Mouse (Mus musculus): ENCODE measurements around the gene Rassf8.

Rassf8 gene

DNA sequence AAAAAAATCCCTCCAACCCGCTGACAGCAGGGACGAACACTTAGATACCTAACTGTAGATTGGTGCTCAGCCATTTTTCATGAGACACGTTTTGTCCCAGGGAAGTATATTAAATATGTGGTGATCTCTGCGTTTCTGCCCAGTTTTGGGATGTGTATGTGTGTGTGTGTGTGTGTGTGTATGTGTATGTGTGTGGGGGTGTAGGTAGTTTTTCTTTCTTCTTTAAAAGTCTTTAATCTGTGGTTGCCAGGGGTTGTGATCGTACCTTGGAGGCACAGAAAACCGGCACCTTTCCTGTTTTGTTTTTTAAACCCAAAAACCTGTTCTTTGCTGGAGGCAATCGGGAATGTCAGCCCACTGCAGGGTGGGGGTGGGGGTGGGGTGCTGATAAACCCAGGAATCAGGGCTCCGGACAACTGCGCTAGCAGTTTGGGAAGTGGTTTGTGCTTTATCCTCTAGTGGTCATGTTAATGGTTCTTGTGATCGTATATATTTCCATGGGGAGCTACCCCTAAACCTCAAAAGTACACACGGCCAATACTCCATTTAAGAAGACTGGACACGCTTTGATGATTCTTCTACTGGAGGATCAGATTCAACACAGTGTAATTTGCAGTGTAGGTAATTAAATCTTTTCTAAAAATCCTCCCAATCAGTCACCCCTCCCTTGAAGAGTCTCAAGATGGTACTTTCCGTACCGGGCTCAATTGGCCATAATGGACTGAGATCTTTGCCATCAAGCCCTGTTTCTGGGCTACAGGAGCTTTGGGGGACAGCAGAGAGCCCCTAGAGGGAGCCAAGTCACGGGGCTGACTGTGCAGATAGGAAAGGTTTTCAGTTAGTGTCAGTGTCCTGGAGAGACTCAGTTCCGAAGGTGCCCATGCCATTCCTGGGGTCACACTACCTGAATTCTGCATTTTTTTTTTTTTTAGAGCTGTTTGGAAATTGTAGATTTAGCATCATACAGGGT lies 1.4 kb downstream of the Rassf8 start:
- DNase-seq (ENCODE audit: low spot score): no peak

GRCm38 (mm10) chr6:145750394-145750793 lies 3.8 kb downstream of the Rassf8 start:
- no peak for DNase-seq (ENCODE audit: low spot score)

- no peak for DNase-seq (ENCODE audit: low spot score)
Observed at GRCm38 (mm10) chr6:145753296-145753695, 6.7 kb downstream of the Rassf8 start.

- no peak for DNase-seq (ENCODE audit: low spot score)
Observed at GRCm38 (mm10) chr6:145754416-145754815, 7.9 kb downstream of the Rassf8 start.

DNA sequence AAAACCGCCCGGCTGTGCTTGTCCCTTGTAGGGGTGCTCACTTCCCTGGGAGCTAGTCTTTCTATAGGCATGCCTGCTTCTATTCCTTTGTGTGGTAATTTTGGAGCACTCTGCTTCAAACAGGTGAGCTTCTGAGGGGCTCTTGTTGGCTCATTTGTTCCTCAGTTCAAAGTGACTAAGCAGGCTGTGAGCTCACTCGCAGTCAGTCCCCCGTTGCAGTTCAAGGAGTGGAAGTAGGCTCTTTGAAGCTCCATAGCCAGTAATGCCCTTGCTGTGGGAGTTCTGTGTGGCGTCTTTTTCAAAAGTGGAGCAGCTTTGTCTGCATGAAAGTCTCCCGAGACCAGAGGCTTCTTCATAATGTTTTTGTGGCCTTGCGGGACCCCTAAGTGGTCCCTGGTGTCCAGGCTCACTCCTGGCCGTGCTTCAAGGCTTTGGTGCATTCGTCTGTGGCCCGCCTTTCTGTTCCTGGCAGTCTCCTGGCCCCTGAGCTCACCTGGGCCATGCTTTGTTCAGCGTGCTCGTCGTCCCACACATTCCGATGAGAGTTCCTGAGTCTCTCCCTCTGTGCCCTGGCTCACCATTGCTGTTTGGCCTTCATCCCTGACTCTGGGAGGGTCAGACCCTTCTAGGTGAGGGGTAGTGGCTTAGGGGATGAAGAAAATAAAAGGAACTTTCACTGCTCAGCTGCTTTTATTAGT lies 9.5 kb downstream of the Rassf8 start:
- no peak for DNase-seq (ENCODE audit: low spot score)

DNA sequence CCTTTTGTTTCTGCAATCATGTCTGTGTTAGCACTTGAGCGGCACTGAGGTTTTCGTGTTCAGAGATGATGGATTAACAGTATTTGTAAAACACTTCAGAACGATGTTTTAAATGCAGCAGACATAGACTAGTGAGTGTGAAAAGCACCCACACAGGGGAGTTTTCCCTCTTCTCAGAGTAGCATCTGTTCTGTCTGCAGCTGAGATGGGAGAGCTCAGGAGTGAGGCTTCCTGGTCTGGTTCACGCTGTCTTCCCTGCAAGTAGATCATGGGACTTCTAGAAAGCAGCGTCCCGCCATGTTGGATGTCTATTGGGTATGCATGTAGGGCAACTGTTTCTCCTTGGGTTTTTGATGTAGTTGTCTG lies 10.1 kb downstream of the Rassf8 start:
- no peak for DNase-seq (ENCODE audit: low spot score)

DNA sequence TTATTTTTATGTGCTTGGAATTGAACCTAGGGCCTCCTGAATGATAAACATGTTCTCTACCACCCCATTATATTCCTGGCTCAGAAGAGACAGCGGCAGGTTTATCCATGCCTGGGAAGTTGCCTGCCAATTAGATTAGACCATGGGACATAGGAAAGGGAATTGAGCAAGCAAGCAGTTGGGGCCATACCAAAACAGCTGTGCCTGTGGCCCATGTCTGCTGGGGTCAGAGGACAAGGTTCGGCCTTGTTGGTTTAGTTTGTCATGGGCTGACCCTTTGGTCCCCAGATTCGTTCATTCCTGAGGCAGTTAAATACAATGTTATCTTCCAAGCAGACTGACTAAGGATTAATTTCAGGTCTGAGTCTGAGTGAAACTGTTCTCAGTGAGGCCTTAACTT lies 10.8 kb downstream of the Rassf8 start:
- no peak for DNase-seq (ENCODE audit: low spot score)

- no peak for DNase-seq (ENCODE audit: low spot score)
Observed at GRCm38 (mm10) chr6:145758685-145759084, 12.1 kb downstream of the Rassf8 start.

GRCm38 (mm10) chr6:145759432-145759831 lies 12.9 kb downstream of the Rassf8 start:
- no peak for DNase-seq (ENCODE audit: low spot score)

DNA sequence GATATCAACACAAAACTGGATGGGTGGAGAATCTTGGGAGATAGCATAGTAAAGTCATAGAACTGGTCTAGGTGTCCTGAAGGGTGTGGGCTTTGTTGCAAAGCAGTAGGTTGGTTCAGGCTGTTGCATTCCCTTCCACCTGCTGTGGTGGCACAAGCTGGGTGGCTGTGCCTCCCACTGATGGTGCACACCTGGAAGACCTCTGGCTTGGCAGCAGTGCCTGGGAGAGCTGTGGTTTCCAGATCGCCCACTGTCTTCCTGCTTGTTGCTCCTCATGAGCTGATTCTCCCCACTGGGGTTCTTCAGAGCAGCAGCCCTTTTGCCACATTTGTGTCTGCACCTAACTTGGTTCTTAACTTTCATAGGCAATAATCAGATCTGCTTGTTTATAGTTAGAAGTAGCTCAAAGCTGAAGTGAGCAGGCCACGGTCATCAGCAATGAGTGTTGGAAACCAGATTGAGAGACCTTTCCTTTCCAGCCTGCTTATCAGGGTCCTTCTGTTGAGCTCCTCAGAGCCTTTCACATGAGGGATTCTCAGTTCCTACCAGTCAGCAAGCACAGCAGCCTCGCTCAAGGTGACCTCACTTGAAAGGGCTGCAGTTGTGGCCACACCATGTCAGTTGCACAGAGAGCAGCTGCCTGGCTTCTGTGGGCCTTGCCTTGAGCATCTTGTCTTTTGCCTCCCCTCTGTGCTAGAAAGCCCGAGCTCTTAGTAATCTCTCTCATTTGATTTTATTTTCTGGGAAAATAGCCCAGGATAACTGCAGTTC lies 13.9 kb downstream of the Rassf8 start:
- DNase-seq (ENCODE audit: low spot score): no peak

DNA sequence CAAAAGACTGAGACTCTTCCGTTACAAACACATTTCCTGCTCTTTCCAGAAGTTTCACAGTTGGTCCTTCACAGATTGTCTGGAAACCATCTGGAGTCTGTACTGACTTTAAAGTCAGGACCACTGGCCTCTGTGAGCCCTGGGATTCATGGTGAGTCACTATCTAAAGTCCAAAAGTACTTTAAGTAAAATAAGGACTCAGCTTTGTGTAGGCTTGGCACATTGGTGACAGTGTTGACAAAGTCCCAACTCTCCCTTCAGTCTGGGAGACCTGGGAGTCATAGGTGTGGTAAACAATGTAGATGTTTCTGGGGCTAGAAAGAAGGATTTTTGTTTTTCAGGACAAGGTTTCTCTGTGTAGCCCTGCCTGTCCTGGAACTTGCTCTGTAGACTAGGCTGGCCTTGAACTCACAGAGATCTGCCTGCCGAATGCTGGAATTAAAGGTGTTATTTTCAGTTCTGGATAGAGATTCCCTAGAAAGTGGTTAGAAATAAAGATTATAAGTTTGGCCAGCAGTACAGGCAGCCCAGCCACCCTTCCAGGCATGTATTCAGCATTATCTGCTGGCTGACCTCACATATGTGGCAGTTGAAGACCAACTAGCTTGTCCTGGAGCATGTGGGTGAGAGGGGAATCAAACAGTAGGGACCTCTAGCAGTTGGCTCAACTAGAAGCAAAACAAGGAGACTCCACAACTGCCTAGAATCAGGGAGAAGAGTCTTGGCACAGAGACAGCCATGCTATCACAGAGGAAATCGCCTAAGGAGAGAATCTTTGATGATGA lies 14.8 kb downstream of the Rassf8 start:
- DNase-seq (ENCODE audit: low spot score): no peak

- DNase-seq (ENCODE audit: low spot score): no peak
Observed at GRCm38 (mm10) chr6:145762016-145762415, 15.5 kb downstream of the Rassf8 start.

DNA sequence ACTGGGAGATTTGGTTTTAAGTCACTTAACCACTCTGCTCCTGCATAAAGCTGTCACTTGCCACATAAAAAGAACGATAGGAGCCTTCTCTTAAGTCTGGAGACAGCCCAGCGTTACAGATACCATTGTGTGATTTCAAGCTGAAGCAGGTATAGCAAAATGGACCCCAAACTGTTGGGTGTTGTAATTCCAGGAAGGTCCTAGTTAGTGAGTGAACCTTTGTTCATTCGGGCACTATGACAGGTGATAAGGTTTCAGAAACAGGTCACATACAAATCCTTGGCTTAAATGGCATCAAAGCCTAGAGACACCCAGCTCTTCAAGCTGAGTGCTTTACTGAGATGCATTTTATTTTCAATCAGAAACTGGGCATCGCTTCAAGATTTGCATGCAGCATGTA lies 16.5 kb downstream of the Rassf8 start:
- no peak for DNase-seq (ENCODE audit: low spot score)

GRCm38 (mm10) chr6:145765011-145765410 lies 18.5 kb downstream of the Rassf8 start:
- no peak for DNase-seq (ENCODE audit: low spot score)

GRCm38 (mm10) chr6:145766971-145767370 lies 20.4 kb downstream of the Rassf8 start:
- no peak for DNase-seq (ENCODE audit: low spot score)

DNA sequence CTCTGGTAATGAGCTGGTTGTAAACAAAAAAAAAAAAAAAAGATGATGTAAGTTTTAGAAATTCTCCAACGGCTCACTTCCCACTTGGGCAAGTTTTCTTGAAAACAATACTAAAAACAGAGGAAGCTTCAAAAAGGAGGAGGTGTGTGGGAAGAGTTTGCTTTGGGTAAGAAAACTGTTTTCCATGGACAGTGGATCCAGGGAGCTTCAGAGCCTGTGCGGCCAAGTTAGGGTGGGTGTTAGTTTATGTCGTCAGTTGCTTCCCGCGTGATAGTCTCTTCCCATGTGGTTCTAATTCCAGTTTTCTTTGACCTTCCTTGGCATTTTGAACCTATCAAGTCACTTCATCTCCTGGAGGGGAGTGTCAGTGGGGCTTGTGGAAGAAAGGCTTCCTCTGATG lies 21.1 kb downstream of the Rassf8 start:
- DNase-seq (ENCODE audit: low spot score): no peak

DNA sequence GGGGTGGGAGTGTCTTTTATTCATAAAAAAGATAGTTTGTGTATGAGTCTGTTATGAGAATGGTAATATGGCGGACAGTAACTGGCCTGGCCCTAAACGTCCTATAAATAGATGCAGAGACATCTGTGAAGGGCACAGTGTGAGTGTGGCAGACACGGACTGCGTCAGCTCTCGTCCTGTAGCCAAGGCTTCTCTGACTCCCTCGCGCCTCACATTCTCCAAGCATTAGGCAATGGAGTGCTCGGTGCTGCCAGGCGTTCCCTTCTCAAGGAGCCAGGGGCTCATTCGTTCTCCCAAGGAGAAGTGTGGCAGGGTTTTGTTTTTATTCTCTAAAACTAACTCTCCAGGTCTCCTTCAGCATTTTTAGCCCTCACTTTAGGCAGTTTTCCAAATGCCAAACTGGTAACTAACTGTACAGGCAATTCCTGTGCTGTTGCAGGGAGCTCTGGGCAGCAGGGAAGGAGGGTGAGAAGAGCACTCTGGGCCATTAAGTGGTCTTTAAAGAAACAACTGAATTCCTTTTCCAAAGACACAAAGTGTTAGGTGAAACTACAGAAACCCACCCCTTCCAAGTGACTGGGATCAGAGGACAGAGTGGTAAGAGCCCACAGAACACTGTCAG lies 22.2 kb downstream of the Rassf8 start:
- DNase-seq (ENCODE audit: low spot score): no peak

- DNase-seq (ENCODE audit: low spot score): no peak
Observed at GRCm38 (mm10) chr6:145769855-145770254, 23.3 kb downstream of the Rassf8 start.

DNA sequence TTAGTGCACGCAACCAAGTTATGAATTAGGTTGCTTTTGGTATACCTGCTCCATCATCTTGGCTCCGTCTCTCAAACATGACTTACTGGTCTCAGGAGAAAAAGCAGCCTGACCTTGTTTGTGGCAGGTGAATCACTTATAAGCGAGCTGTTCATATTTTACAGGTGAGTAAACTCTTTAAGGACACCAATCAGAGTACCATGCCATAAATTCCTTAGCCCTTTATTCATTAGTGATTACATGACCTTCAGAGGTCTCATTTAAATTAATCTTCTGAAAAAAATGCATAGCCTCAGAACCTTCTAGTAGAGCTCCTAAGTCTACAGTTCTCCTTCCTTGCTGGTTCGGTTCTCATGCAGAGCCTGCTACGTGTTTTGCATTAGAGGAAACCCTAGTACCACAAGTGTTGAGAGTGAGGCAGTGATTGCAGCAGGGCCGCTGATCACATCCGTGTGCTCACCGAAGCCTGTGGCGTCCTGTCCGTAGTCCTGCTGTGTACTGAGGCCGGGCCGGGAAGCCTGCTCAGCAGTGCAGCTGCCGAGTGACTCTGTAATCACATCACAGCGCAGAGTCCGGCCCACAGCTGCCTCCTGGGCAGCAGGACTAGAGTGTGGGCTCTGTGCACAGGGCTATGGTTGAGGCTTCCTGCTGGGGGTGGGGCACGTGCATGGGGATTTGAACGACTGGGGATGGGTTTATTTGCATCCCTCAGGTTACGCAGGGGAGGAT lies 23.9 kb downstream of the Rassf8 start:
- DNase-seq (ENCODE audit: low spot score): no peak

- no peak for DNase-seq (ENCODE audit: low spot score)
Observed at GRCm38 (mm10) chr6:145774436-145774835, 27.9 kb downstream of the Rassf8 start.

GRCm38 (mm10) chr6:145776241-145776640 lies 29.7 kb downstream of the Rassf8 start:
- DNase-seq (ENCODE audit: low spot score): no peak

Data from ovary, postnatal 14 days (tissue).